Mouse (Mus musculus) thymus, postnatal 36 days (tissue): ENCODE data around the gene Cytip.

Experiments used
- DNase-seq, 2 experiments: peaks; one replicate each; pipeline ENCODE4 v3.0.0; 2022; ENCODE audit warnings: mixed read lengths in 2 of 2

The Cytip gene

DNA sequence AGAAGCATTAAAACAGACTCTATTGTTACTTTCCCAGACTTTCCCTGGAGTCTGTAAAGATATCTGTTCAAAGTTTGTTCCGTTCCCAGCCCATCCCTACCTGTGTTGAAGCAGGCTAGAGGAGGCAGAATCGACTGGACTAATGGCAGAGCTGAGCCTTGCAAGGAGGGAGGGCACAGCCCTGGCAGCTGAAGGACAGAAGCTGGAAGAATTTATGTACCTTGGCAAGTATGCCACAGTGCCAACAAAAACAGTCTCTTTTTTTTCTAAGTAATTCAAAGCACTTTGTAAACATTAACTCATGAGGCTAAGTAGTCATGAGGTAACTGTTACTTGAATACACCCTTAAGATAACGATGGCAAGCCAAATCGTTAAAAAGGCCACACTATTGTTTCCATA lies at the start of gene Cytip:
TSS of gene Cytip (minus strand) at position 187 of the 400 bp plus-strand sequence.
- no peak for DNase-seq

DNA sequence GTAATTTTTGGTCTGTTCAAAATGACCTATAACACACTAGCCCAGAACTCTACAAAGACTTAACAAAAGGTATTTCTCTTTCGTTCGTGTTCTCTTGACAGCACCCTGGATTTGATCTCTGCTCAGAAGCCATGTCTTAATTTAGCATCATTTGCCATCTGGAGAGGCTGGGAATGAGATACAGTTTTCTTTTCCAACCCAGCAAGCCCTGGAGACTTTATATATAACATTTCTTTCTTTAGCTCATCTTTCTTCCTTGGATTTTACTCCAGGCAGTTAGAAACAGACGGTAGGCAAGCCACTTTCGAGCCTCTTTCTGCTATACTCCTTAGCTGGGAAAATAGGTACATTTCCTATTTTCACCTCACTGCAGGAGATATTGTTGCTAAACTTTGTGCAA lies 45.3 kb upstream of the Cytip start:
- no peak for DNase-seq

DNA sequence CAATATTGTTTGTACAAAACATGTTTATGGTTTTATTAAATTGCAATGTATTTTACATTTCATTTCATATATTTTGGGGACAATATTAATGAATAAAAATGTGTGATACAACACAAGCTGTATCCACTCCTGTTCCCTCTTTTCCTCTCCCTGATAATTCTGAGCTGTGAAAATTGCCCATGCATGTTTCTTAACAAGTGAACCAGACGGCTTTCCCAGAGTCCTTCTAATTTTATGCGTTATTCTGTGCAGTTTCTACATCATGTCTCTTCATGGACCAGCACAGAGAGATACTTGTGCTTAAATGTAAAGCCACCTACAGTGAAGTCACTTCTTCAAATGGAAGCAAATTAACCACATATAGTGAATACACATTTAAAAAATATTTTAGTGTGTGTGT lies 42.2 kb upstream of the Cytip start:
- DNase-seq: no peak

DNA sequence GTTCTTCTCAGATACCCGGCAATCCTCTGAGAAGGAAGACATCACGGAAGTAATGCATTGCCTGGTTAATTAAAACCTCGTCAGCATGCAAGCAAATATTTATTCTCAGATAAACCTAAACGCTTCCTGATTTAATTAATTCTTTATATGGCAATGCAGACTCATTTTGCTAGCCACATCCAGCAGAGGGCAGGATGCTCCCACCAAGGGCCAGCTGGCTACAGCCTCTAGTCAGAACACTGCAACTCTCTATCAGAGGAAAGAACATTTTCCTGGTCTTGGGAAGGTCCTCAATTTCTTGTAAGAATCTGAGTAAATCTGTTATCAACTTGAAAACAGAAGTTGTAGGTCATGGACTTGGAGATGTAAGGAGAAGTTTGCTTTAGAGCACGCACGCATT lies 4.1 kb upstream of the Cytip start:
- peak; percentile 25 to 36 for DNase-seq

DNA sequence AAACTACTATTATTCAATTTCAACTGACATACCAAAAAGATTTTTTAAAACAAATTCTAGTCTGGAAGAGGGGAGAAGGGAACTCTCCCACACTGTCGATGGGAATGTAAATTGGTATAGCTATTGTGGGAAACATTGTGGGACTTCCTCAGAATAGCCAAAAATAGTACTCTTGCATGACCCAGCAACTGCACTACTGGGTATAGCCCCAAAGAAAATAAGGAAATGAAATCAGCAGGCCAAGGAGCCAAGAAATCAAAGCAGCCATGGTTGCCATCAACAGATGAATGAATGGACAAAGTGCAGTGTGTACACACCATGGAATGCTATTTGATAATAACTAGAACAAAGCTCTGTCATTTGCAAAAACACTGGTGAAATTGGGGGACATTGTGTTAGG lies 1.5 kb upstream of the Cytip start:
- DNase-seq: no peak

DNA sequence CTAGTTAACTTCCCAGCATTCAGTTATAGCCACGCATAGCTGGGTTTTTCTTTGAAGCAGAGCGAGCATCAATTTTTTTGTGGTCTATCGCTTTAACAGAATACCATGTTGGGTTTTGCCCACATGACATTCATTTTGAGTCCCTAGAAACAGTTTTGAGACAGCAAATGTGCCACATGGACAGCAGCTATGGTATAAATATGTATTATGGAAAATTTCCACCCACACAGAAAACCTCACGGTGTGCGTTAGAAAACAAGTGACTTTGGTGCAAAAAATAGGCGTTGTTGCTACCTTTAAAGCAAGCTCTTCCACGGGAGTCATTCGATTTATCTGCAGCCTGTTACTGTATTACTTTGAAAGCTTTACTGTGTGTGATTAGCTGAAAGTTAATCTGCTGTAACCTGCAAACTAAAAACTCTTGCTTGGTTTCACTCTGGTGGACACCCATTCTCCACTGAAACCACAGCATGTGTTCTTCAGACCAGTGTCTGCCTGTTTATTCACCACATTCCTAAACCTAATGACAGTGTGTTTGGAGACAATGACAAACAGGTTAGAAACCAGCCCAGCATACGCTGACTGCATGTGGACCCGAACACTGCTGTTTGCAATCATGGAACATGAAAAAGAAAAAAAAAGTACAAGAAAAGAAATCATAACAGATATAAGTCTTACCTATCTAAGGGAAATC lies 763 bp downstream of the Cytip start:
- DNase-seq: no peak

DNA sequence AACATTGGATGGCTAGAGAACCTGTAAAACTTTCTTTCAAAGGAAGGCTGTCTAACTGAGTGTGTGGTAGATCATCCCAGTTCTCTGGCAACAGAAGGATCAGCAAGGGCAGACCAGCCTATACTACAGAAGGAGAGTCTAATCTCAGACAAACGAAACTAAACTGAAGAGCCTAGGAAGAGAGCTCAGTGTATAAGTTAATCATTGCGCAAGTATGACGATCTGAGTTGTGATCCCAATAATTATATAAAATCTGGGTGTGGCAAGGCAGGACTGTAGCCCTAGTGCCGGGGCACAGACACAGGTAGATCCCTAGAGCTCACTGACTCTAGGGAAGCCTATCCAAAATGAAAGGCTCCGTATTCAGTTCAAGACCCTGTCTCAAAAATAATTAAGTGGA lies 3.2 kb downstream of the Cytip start:
- DNase-seq: no peak

DNA sequence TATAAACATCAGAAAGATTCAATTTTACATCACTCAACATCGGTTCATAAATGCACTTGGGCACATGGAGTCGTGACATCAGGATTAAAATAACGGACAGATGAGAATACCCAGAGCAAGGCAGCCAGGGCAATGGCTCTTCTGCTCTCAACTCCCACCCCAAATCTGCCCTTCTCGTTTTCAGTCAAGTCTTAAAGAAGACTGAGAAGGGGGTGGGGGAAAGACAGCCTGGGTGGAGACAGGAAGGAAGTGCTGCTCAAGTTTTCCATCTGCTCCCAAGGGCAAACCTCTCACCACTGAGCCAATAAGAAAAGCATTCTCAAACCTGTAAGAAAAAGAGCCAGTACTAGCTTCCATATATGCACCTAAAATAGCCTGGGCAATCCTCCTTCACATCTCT lies 5.8 kb downstream of the Cytip start:
- DNase-seq: peak in 1 of 2 experiments; percentile 22

DNA sequence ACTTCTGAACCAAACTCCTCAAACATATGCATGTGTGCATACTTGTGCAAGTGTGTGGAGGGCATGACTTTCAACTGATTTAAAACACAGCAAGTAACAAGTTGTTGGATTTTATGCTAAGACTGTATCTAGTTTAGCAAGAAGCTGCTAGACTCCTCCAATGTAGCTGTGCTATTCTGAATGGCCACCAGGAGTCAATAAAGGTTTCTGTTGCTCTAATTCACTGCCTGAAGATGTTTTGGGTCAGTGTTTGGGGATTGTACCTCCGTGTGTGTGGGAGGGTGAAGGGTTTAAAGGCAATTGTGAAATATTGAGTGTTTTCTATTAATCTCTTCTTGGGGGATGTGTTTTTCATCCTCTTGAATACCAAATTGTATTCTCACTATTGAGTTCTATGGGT lies 6.4 kb downstream of the Cytip start:
- DNase-seq: no peak

DNA sequence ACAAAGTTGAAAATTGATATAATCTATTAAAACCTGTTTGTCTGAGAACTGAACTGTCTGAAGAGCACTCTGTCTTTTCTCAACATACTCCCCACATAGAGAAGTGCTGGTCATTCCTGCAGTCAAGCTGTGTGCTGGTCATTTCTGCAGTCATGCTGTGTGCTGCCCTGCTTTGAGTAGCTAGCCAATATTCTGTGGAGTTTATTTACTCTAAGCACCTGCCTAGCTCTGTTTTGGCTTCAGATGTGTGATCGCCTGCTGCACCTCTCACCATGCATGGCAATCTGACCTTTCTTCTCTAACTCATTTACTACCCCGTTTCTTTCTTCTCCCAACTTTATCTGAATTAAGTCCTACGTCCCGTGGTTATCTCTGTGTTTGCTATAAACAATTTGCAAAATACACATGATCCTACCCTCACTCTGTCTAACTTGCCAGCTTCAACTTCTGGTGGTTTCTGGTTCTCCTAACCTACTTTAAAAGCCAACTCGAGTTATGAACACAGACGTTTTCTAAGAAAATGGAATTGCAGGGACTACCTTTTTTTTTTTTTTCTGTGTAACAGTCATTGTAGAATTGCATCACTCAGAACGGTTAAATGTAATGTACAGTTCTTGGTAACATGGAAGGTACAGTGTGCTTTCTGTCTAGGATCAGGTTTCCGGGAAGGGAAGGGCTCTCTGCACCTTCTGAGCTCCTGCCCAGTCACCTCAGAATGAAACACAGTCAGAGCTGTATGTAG lies 7.9 kb downstream of the Cytip start:
- DNase-seq: no peak

DNA sequence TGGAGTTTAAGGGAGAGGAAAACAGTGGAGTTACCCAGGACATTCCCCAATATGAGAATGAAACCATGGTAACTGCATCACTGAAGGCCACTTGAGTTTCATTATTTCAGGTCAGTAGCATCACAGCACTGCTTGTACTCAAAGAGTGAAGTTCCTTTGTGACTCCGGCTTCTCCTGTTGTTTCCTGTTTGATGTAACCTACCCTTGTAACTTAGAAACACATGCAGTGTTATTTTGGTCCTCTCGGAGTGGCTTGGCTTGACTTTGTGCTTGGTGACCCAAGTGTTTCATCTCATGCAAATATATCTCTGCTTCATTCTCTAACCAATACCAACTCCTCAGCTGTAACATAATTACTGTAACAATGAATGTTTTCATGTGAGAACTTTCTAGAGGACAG lies 11.1 kb downstream of the Cytip start:
- no peak for DNase-seq

DNA sequence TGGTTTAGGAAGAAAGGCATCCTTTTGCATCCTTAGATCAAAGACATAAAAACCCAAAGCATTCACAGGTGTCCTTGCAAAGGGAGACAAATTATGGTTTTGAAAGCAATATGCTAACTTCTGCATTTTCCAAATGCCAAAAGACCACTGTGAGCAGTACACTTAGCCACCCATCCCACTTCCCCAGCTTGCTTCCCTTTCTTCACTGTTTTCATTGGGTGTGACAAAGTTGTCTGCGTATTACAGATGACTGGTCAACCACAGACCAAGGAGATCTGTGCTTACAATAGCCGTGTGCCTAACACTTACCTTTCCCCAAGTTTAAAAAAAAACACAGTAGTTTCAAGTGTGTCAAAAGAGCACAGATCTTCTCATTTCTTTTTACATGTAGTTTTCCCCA lies 11.7 kb downstream of the Cytip start:
- no peak for DNase-seq

DNA sequence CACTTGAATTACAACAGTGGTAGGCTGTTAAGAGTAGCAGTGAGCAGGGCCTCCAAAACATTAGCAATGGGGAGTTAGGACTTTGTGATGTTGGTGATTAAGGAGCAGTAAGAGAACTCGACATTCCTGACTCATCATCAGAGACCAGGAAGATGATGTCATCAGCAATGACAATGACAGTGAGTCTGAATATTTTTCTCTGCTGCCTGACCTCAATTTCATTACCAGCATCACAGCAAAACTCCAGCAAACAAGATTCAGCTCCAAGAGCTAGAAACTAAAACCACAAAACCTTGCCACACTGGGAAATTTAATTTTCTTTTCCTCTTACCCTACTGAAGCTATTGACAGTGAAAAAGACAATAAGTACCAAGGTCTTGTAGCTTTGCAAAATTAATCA lies 14.6 kb downstream of the Cytip start:
- no peak for DNase-seq

DNA sequence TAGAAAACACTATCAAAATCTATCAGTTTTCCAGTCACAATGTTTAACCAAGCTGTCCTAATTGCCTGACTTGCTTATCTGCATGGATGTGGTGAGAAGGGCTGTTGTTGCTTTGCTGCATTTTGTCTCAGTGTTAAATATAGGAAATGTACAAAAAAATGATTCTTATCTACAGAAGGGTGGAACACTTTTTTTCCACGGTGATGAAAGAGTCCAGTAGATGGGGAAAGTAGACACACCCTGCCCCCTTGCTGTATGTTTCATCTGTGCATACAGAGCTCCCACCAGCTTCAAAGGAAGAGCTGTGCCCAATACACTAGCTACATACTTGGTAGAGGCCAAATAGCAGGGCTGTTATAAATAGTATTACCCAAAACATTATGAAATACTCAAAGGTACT lies 16.3 kb downstream of the Cytip start:
- peak; percentile 35 to 48 for DNase-seq

DNA sequence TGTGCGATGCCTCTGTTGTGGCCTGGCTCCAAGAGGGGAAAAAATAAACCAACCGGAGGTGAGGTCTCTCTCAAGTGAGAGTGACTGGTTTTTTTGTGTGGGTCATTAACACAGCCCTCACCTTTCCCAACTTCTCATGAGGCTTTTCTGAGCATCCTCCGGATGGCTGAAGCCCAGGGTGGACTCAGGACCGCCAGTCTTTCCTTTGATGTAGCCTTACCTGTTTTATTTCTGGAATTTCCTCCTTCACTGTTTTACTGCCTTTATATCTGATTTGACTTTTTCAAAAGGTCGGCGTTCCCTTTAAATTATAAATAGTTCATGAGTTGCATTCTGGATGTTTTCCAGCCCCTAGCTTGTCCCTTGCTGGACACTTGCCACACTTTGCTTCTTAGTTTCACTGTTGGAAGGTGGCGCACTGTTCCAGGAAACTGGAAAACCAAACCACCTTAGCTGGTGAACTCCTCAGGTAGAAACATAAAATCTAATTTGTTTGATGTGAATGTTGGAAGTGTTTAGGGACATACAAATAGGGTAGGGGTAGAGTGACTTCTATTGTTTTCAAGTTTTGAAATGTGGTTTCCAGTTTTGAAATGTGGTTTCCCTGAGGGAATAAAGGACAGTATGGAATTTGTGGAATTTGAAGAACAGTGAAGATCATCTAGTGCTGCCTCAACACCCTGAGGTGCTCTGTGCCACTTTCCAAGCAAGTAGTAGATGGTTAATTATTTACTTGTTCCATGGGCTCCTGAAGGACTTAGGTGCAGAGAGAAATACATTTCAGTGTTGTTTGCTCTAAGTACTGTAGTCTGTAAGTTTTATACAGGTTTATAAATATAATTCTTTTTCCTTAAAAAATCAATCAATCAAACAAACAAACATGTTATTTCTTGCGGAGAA lies 19.7 kb downstream of the Cytip start:
- DNase-seq: no peak

DNA sequence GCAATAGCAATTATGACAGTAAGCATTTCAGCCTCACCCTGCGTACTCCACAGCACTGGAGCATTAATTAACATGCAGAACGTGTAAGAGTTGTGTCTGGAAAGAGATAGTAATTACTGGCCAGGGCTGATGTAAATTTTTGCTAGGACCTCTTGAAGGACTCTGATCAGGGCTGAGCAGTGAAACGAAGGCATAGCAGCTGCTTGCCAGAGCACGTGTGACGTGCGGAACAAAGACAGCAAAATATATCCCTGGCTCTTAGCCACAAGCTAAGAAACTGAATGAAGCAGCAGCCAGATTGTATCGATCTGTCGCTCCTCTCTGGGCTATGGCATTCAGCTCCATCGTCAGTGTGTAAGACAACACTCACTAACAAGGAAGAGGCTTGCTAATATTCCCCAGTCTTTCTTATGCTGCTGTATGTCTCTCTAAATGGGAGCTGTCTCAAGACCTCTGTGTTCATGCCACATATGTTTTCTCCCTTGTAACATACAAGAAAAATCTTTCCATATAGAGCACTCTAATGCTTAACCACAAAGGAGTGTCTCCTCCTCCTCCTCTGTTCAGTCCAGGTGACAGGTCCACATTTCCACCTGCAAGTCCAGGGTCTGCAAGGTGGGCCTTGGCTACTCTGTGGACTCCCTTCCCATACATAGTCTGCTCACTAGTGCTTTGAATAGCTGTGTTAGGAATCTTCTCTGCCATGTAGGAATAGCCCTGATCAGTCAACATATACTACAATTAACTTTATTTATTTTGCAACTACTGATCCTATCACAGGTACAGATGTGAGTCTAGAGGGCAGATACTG lies 20.7 kb downstream of the Cytip start:
- no peak for DNase-seq

DNA sequence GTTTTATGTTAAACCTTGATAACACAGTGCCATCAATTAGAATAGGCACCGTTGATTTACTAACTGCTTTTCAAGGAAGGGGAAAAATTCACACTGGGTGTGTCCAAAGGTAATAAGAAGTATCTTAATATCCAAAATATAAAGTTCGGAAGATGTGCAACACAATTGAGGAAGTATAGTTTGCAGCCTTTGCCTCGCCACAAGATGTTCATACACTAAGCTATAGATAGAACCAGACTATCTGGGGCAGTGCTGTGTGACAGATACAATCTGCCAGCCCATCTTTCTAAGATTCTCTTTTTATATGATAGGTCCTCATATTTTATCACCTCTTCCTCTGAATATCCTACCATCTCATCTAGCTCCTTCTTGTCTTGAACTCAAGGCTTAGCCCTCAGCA lies 22.4 kb downstream of the Cytip start:
- DNase-seq: no peak

DNA sequence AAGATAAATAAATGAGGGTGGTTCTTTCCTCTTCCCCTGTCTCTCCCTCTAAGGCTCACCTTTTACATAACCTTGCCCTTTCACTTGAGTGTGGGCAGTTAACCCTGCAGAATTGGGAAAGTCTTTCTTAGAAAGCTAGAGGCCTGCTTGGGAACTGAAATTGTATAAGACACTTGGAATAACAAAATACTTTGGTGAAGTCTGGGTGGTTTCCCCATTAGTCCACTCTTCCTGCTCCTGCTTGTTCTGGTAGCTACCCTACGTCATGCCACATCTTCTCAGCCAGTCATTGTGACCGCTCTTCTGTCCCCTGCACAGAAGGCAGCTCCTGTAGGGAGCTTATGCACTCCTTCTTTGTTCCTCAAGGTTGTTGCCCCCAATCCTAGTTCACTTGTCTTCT lies 26.2 kb downstream of the Cytip start:
- no peak for DNase-seq

DNA sequence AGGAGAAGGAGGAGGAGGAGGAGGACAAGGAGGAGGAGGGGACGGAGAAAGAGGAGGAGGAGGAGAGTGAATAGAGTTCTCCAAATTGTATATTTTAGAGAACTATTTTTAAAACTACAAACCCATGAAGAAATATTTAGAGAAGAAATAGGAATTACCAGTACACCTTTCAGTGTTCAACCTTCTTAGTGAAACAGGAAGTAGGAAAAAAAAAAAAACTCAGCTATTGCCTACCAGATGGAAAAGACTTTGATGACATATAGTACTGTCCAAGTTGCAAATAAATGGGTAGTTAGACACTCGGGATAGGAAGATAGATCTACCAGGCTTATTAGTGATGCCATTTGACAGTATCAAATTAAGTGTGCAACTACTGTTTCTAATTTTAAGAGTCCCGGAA lies 27.7 kb downstream of the Cytip start:
- DNase-seq: no peak

DNA sequence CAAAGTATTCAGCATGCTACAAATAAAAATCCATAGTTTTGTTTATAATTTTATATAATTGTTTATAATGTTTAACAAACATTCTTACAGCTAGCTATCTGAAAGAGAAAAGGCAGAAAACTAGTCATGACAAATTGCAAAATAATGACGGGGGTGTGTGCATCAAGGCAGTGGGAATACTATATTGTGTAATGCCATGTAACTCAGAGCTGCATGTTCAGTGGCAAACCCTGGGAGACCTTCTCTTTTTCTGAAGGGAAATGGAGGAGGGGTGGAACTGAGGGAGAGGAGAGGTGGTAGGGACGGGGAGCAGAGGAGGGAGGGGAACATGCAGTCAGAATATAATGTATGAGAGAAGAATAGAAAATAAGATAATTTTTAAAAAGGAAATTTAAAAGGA lies 28.6 kb downstream of the Cytip start:
- DNase-seq: no peak

DNA sequence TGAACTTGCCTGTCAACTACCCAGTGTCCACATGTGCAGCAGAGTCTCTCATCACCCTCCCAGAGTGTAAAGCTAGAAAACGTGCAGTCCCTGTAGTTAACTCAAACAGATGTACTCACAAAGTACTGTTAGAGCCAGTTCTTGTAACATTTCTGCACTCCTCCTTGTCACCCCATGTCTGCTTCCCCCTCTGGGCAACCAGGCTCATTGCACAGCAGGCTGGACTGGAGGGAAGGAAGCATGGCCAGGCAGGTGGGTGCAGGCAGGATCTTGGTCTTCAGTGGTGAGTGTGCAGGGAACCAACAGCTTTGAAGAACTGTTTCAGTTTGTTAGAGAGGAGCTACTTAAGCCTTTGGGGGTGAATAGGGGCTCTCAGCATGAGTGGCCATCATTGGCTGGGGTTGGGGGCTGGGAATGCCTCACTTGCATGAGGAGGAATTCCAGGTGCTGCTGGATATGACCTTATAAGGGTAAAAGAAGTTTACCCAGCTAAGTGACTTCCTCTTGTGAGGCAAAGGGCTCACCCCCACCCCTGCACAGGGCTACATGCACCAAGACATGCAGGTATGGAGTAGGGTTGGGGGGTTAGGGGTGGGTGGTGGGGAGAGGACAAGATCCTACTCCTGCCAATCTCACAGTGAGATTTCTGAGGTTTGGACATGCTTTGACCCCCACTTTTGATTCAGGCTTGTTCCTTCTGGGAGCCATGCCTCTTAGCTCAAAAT lies 31.7 kb downstream of the Cytip start:
- DNase-seq: peak; percentile 56 to 60

DNA sequence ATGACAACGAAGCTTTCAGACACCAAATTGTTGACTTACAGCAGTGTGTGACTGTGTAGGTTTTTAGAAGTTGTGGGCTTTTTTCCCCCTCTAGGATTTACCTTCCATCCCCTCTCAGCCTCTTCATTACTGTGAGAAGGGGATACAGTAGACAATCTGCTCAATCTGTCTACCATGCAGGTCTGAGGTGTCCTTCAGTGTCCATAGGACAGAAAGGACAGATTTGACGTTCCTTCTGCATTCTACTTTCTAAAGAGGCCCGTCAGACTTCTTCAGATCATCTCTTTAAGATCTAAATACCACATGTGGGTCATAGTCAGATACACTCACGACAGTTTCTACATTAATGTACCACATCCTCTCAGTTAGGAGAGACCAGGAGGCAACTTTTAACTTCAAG lies 33.5 kb downstream of the Cytip start:
- no peak for DNase-seq
